Mouse (Mus musculus) layer of hippocampus, adult 2 months (tissue): ENCODE data around the gene Gpn2. TPM values are rescaled to one million over a fixed set of nuclear protein-coding genes. Genes with fewer than 3 reads are reported as not detected.

ENCODE experiments used
- DNase-seq, 2 experiments: peaks; one replicate each; pipeline ENCODE4 v3.0.0; 2022; ENCODE audit warnings: low spot score in 2 of 2
- H3K27ac ChIP-seq: fragments of 200-600 bp; 2 replicates; pipeline ENCODE4 v1.8.1; 2022
- H3K4me3 ChIP-seq: fragments of 200-600 bp; 2 replicates; pipeline ENCODE4 v1.8.1; 2022; ENCODE audit warnings: mild to moderate bottlenecking
- CTCF ChIP-seq: fragments of 200-600 bp; conservative IDR thresholded peaks from 2 replicates; pipeline ENCODE4 v1.8.1; 2022; ENCODE audit warnings: antibody characterized with exemption, mild to moderate bottlenecking, moderate library complexity
- total RNA-seq, 2 experiments: library from RNA; stranded (reverse); gene quantifications; 2 replicates each; pipeline ENCODE4 v1.2.3; 2021

The Gpn2 gene
- total RNA-seq, 2 experiments from 2014 or later: 10.7 to 11.6 TPM

DNA sequence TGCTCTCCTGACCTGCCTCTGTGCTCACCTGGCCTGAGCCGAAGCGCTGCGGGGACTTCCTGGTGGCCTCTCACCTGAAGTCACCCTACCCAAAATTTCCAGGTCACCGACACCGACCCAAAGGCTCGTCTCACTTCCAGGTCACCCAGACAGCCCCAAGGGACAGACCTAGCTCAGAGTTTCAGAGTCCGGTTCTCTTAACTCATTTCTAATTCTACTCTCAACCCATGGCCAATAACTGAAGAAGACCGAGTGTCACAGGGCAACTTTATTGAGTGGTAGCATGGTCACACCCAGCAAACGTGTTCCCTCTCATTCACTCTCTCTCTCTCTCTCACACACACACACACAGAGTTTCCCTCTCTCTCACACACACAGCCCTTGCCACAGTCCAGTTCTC is 16.1 kb downstream of the Gpn2 start:
- no peak for DNase-seq
- peak overlapping the region; percentile 68; the same call in 1 of the 2 replicates for H3K4me3 ChIP-seq
- no peak for TF ChIP-seq CTCF

DNA sequence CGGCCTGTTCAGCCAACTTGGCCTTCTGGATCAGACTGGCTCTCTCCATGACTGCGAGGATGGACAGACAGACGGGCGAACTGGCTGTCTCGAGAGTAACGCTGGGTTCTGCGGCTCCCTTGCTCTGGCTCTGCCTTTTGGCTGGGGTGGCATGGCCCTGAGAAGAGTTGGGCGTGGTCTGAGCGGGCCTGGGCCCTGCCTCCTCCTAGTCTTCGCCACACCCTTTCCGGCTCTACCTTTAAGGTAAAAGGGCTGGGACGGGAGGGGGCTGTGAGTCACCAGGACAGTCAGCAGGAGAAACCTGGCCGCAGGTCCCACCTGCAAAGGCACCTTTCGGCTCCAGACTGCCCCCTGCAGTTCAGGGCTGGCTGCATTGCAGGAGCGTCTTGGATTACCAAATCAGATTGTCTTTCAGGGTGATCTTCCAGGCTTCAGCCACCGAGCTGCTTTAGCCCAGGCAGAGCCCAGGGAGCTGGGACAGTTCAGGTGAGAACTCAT is 17.6 kb downstream of the Gpn2 start, which contains the start of gene Sfn:
TSS of gene Sfn (minus strand) at position 448 of the 498 bp plus-strand sequence.
- H3K4me3 ChIP-seq: no peak within 1 kb of the TSS

More for the DNA sequence above, 16.1 kb downstream of the Gpn2 start:
- H3K27ac ChIP-seq: no peak overlapping the region

DNA sequence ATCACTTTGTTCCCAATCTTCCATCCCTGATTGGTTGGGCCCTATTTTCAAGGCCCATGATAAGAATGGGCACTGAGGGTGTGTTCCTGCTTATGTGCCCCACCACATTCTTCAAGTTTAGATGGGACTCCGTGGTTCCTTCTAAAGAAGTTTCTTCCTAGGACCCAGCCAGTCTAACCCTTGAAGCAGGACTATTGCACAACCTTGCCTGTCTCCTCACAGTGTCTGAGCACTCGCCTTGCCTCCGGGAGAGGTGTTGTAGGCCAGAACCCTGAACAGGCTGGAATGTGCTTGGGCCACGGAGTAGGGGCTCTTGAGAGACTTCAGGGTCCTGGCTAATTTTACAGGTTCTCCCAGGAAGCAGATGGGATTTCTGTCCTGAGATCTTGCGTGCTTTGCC is 18.9 kb downstream of the Gpn2 start:
- no peak for TF ChIP-seq CTCF
- Histone ChIP-seq H3K4me3 (no peak overlapping the region), H3K27ac (no peak overlapping the region)
- DNase-seq: no peak

More for the DNA sequence above, 17.6 kb downstream of the Gpn2 start, which contains the start of gene Sfn:
- TF ChIP-seq CTCF: peak; percentile 71
- no peak for DNase-seq
- H3K27ac ChIP-seq: no peak within 1 kb of the TSS

DNA sequence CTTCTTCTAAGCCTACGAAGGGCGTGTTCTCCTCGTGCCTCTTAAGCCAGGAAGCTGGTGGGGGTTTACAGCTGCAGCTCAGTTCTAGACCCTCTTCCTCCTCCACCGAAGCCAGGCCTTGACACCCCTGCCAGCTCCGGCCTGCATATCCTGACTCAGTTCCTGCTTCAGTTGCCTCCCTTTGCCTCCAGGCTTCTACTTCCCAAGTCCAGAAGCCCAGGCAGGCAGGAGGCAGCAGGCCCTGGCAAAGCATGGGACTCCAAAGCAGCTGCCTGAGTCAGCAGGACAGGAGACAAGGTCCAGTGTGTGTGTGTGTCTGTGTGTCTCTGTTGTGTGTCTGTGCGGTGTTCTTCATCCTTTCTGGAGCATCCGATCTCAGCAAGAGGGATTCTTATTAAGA is 20.0 kb downstream of the Gpn2 start:
- no peak for TF ChIP-seq CTCF
- Histone ChIP-seq H3K4me3 (no peak overlapping the region), H3K27ac (no peak overlapping the region)
- DNase-seq: no peak

DNA sequence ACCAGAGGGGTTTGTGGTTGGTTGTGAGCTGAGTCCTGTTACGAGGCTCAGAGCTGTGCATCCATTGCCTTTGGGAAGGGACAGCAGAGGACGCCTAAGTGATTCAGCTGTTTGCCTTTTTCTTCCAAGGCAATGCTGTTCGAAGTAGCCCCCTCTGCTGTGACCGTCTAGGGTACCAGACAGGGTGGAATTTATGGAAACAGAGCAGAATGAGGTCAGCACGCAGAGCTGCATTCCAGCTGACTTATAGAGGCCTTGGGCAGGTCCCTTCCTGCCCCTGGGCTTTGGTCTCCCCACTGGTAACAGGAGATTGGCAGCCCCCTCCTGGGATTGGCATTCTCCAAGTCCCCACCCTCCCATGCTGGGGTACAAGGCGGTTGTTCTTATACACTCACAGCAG is 20.7 kb downstream of the Gpn2 start:
- Histone ChIP-seq H3K27ac (no peak overlapping the region), H3K4me3 (no peak overlapping the region)
- TF ChIP-seq CTCF: no peak
- DNase-seq: no peak

DNA sequence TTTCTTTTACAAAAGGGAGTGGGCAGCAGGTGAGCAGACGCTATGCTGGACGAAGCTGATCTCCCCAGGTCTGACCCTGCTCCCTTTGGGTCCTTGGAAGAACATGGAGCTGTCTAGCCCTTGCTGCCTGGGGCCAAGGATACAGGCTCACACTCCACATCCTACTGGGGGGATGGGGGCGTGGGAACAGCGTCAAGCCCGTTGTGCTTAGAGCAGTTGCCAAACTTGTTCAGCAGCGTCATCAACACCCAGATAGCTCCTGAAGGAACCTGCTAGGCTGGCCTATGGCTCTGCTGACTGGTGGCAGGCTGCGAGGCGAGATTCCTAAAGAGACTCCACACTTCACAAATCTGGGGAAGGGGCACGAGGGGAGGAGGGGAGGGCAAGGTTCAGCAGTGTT is 21.2 kb downstream of the Gpn2 start:
- Histone ChIP-seq H3K27ac (no peak overlapping the region), H3K4me3 (no peak overlapping the region)
- no peak for DNase-seq
- TF ChIP-seq CTCF: no peak

DNA sequence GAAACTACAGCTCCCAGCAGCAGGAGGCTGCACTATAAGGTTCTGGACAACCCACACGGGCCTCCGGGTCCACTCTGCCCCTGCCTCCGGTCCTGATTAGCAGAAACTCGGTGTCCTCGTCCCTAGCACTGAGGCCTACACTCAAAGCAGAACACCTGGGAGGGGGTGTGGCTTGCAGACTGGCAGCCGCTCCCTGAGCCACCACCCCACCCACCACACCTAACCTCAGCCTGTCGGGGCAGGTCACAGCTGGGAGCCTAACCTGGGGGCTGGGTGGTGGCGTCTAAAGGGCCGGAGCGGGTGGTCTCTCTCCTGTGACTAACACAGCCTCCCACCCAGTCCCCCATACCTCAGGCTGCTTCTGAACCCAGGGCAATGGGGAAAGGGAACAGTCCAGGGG is 23.1 kb downstream of the Gpn2 start:
- H3K4me3 ChIP-seq: no peak overlapping the region
- no peak overlapping the region for H3K27ac ChIP-seq
- DNase-seq: no peak
- no peak for TF ChIP-seq CTCF

DNA sequence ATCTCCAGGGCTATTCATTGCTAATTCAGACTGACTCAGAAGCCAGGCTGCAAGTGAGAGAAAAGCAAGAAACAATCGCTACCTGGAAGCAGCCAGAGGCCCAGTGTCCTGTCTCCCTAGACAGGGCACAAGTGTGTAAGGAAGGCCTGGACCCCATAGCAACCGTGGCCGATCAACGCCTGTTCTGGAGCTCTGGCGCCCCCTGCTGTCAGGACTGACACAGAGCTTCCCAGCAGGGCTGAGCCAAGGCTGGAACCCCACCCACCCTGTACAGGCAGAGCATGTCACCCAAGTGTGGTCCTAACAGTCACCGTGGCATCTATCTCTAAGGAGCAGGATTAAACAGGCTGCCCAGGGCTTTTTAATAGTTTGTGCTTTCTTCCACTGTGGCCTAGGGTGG is 25.6 kb downstream of the Gpn2 start:
- DNase-seq: peak; percentile 65 to 80
- TF ChIP-seq CTCF: peak; percentile 97

DNA sequence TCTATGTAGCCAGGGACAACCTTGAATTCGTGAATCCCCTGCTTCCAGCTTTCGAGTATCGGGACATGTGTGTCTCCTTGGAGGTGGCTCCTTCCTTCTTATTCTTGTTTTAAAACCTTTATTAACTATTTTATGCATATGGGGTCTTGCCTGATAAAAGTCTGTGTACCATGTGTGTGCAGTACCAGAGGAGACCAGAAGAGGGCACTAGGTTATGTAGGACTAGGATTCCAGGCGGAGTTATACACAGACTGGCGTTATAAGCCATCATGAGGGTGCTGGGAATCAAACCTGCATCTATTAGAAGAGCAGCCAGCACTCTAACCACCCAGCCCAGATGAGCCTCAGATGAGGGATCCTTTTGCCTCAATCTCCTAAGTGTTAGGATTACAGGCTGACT is 27.7 kb downstream of the Gpn2 start:
- H3K27ac ChIP-seq: no peak overlapping the region
- TF ChIP-seq CTCF: peak; percentile 54
- DNase-seq: no peak
- H3K4me3 ChIP-seq: no peak overlapping the region

More for the DNA sequence above, 25.6 kb downstream of the Gpn2 start:
- Histone ChIP-seq H3K27ac (no peak overlapping the region), H3K4me3 (no peak overlapping the region)

DNA sequence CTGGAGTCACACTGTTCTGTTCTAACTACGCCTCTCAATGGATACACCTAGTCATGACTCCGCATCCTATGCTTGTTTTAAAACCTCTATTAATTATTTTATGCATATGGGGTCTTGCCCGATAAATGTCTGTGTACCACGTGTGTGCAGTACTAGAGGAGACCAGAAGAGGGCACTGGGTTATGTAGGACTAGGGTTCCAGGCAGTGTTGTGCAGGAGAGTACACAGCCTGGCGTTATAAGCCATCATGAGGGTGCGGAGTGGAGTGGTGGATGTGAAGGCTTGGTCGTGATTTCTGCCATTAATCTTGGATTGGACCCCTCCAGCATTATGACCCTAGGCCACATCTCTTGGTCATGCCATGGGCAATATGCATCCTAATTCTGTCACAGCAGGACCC is 28.3 kb downstream of the Gpn2 start:
- no peak for DNase-seq
- Histone ChIP-seq H3K27ac (no peak overlapping the region), H3K4me3 (no peak overlapping the region)
- peak; percentile 42 for TF ChIP-seq CTCF

DNA sequence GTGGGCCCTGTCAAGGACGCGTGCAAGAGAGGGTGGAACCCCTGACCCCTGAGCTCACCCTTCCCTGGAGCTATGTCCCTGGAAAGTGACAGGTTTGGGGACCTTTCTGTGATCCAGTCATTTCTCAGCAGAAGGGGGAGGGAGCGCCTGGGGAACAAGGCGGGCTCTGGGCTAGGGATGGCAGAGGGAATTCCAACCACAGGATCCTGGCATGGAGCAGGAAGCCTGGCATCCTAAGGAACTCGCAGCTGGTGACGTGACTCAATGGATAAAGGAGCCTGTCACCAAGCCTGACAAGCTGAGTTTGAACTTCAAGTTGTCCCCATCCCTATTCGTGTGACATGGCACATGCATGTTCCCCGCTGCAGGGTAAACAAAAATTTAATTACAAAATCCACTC is 28.9 kb downstream of the Gpn2 start:
- H3K27ac ChIP-seq: no peak overlapping the region
- H3K4me3 ChIP-seq: no peak overlapping the region

DNA sequence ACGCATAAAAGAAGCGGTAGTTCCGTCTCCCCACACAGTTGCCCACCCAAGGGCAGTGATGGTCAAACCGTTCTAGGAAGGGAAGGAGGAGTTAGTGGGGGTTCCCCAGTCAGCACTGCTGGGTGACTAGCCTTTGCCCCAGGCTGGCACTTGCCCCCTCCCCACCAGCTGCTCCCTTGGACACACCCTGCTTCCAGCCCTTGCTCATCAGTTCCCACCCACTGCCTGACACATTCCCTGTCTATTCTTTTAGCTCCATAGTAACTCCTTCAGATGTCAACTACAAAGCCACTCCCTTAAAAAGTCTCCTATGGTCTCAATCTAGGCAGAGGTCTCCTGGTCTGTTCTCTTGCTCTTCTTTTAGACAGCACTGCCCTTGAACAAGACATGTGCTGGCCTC is 29.7 kb downstream of the Gpn2 start:
- no peak overlapping the region for H3K4me3 ChIP-seq
- H3K27ac ChIP-seq: peak overlapping the region; percentile 72
- TF ChIP-seq CTCF: no peak
- no peak for DNase-seq

More for the DNA sequence above, 28.9 kb downstream of the Gpn2 start:
- TF ChIP-seq CTCF: no peak
- DNase-seq: no peak

DNA sequence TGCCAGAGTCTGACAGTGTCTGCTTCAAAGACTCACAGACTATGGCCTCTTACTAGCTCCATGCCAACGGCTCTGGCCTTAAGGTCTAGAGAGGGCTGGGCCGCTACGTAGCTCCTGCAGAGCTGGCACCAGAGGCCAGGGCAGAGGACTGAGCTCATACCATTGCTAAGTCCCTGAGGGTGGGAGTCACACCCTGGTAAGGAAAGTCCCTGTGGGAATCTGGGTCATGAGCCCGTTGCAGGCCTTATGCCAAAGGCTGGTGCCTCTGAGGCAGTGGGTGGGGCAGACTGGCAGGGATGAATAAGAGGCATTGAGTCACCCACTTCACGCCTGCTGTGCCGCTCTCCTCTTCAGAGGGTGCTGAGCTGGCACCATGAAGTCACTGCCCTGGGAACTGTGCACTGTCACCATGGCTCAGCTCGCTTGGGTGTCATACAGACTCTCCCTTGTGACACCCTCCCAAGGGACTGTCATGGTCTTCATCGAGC is 30.2 kb downstream of the Gpn2 start:
- TF ChIP-seq CTCF: no peak
- peak; percentile 61 to 71 for DNase-seq
- Histone ChIP-seq H3K27ac (peak overlapping the region; percentile 72), H3K4me3 (peak overlapping the region; percentile 13; the same call in 1 of the 2 replicates)

DNA sequence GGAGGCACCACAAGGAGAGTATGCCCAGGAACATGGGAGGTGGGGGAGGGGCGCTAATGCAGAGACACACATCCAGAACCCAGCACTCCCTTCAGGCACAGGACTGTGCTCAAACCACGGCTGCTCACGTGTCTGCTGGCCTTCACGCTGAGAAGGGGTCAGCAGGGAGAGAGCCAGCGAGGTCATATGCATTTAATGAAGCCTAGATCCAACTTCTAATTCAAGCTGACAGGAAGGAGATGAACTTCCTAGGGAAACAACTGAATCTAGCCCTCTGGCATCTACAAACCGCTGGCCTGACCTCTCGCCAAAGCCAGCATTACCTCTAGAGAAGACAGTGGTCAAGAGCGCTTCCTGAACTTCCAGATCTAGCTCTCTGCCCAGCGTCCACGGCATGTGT is 31.3 kb downstream of the Gpn2 start:
- DNase-seq: no peak
- Histone ChIP-seq H3K27ac (no peak overlapping the region; the same call in 1 of the 2 replicates), H3K4me3 (no peak overlapping the region)
- no peak for TF ChIP-seq CTCF
